Mouse (Mus musculus) spleen, adult 2 months (tissue): ENCODE results near the gene Ppt1. TPM values are rescaled to one million over a fixed set of nuclear protein-coding genes. Genes with fewer than 3 reads are reported as not detected.

Experiments
- DNase-seq, 2 experiments: peaks; one replicate each; pipeline versions ENCODE4 v3.0.0 to v3.0.0-alpha.2; 2012 to 2021; ENCODE audit warnings: low spot score in 2 of 2, low read depth in 1 of 2
- H3K27ac ChIP-seq: fragments of 200-500 bp; 2 replicates; pipeline ENCODE4 v1.5.1; 2012; ENCODE audit warnings: low read length, inconsistent platforms; ENCODE audit not compliant: insufficient read depth
- H3K27me3 ChIP-seq: fragments of 200-500 bp; 2 replicates; pipeline ENCODE4 v1.6.1; 2012; ENCODE audit warnings: mild to moderate bottlenecking, moderate library complexity, low read length, inconsistent platforms; ENCODE audit not compliant: control insufficient read depth, insufficient read depth
- H3K36me3 ChIP-seq: fragments of 200-500 bp; 2 replicates; pipeline ENCODE4 v1.6.1; 2012; ENCODE audit warnings: mild to moderate bottlenecking, low read length, inconsistent platforms; ENCODE audit not compliant: control insufficient read depth, insufficient read depth
- H3K4me1 ChIP-seq: fragments of 200-500 bp; 2 replicates; pipeline ENCODE4 v1.6.1; 2011; ENCODE audit warnings: inconsistent platforms; ENCODE audit not compliant: control insufficient read depth, insufficient read depth, insufficient read length
- H3K4me3 ChIP-seq: fragments of 200-500 bp; 2 replicates; pipeline ENCODE4 v1.5.1; 2011; ENCODE audit warnings: mild to moderate bottlenecking, inconsistent platforms; ENCODE audit not compliant: insufficient read depth, insufficient read length; ENCODE audit errors: extremely low read depth
- CTCF ChIP-seq: fragments of 200-500 bp; IDR thresholded peaks from 2 replicates; pipeline ENCODE4 v1.5.1; 2011; ENCODE audit warnings: mild to moderate bottlenecking, inconsistent platforms; ENCODE audit not compliant: insufficient read depth, insufficient read length, insufficient replicate concordance; ENCODE audit errors: extremely low read depth
- POLR2A ChIP-seq: fragments of 200-500 bp; IDR thresholded peaks from 2 replicates; pipeline ENCODE4 v1.6.1; 2011; ENCODE audit warnings: low read depth, low read length, inconsistent platforms
- WGBS: fragments of 180-500 bp; shearing (Covaris S2); methylation state at CpG from one replicate; pipeline ENCODE4 v1.1.7; 2018; 5-methylcytosine and 5-hydroxymethylcytosine counted together
- polyA plus RNA-seq: library from polyadenylated mRNA; depleted of rRNA; stranded (reverse); fragments of >200 nt; gene quantifications from 2 replicates; pipeline ENCODE4 v1.2.3, GENCODE M21; 2012

The Ppt1 gene
- polyA plus RNA-seq, 1 experiment, result 44.3 TPM

GRCm38 (mm10) chr4:122827651-122828050 lies 8.4 kb upstream of the Ppt1 start:
- Histone ChIP-seq H3K27me3 (no peaks in the 10 kb centered on the region), H3K36me3 (no peaks in the 10 kb centered on the region), H3K4me1 (no peaks in the 10 kb centered on the region), H3K4me3 (no peak overlapping the region), H3K27ac (no peak overlapping the region)
- DNase-seq, result no peak
- TF ChIP-seq POLR2A (no peak), CTCF (no peak)

DNA sequence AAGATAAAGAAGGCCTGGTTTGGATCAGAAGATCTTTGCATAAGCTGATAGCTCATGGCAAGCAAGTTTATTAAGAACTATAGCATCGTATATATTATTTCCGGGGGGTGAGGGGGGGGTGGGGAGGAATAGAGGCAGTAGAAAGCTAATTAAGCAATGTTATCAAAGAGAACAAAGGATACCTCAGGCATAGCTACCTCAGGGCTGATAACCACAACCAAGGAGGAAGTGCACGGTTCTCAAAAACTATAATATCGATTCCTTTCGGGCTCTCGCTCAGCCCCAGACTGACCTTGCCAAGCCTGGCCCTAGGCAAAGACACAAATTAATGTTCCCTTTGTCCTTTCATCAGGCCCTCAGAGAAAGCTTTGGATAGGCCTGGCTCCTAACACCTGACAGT lies 6.7 kb upstream of the Ppt1 start:
- Histone ChIP-seq H3K36me3 (no peaks in the 10 kb centered on the region), H3K4me1 (no peaks in the 10 kb centered on the region), H3K4me3 (no peak overlapping the region), H3K27me3 (no peaks in the 10 kb centered on the region), H3K27ac (no peak overlapping the region)
- no peak for TF ChIP-seq POLR2A
- no peak for TF ChIP-seq CTCF
- no peak for DNase-seq
- WGBS, result 63% methylated on average over 6 of the region's 6 CpGs

DNA sequence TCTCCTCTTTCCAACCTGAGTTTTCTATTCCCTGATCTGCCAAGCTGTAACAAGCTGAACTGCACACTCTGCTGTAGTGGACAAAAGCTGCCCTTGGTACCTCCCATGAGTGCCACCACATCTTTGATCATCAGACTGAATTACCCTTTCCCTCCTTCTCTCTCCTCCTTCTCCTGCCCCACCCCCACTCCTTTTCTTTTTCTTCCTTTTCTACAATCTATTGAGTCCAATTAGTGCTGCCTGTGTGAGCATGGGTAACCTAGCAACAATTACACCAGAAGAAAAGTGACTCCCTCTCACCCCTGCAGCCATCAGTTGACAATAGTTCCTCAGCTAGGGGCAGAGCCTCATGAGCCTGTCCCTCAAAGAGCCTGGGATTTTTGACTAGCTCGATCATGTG lies 4.2 kb upstream of the Ppt1 start:
- H3K36me3 ChIP-seq, result no peaks in the 10 kb centered on the region
- no peaks in the 10 kb centered on the region for H3K27me3 ChIP-seq
- H3K27ac ChIP-seq, result no peak overlapping the region

DNA sequence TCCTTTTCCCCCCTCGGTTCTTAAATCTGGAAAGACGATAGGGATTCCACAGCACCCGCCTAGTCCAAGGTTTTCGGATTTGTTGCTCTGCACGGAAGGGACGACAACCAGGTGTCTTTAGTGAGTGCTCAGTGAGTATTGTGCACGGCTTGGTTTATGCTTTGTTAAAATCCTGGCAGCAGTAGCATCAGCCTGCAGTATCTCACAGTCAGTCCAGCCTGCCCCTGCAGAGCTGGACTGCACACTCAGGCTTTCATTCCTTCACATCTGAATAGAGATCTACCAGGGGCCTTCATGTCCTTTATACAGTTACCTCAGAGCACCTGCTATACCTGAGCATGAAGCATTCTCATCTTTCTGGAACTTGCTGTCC lies 347 bp downstream of the Ppt1 start:
- peak overlapping the region; percentile 84 for H3K4me3 ChIP-seq
- peaks cover 2% of the 10 kb centered on the region; the same call in 1 of the 2 replicates for H3K4me1 ChIP-seq
- 1% methylated on average over 7 of the region's 7 CpGs for WGBS
- 0 out of 2 replicates have a peak overlapping the region, but pooled peaks have one; percentile 52 for H3K27ac ChIP-seq
- H3K36me3 ChIP-seq, result 0 out of 2 replicates have a peak, but pooled peaks cover 2% of the 10 kb centered on the region
- no peak for DNase-seq
- TF ChIP-seq POLR2A (no peak), CTCF (no peak)
- H3K27me3 ChIP-seq, result no peaks in the 10 kb centered on the region

More for the DNA sequence above, 4.2 kb upstream of the Ppt1 start:
- Histone ChIP-seq H3K4me1 (no peaks in the 10 kb centered on the region), H3K4me3 (no peak overlapping the region)
- TF ChIP-seq CTCF (no peak), POLR2A (no peak)
- no peak for DNase-seq
- 76% methylated on average over 1 of the region's 1 CpGs for WGBS

- Histone ChIP-seq H3K36me3 (peaks cover 3% of the 10 kb centered on the region), H3K4me3 (no peak overlapping the region), H3K27me3 (no peaks in the 10 kb centered on the region), H3K4me1 (peaks cover 2% of the 10 kb centered on the region; the same call in 1 of the 2 replicates), H3K27ac (no peak overlapping the region)
- TF ChIP-seq POLR2A (no peak), CTCF (no peak)
- no peak for DNase-seq
- WGBS, result 77% methylated on average over 6 of the region's 6 CpGs
Observed at GRCm38 (mm10) chr4:122837180-122837730, 1.2 kb downstream of the Ppt1 start.

GRCm38 (mm10) chr4:122837994-122838393 lies 2.0 kb downstream of the Ppt1 start:
- 54% methylated on average over 2 of the region's 2 CpGs for WGBS
- H3K4me1 ChIP-seq, result peaks cover 2% of the 10 kb centered on the region; the same call in 1 of the 2 replicates
- no peaks in the 10 kb centered on the region for H3K27me3 ChIP-seq
- TF ChIP-seq POLR2A (no peak), CTCF (no peak)
- no peak overlapping the region for H3K4me3 ChIP-seq
- no peak for DNase-seq
- H3K27ac ChIP-seq, result no peak overlapping the region
- peaks cover 3% of the 10 kb centered on the region for H3K36me3 ChIP-seq

- DNase-seq, result no peak
- H3K4me3 ChIP-seq, result no peak overlapping the region
- 2% methylated on average over 1 of the region's 1 CpGs for WGBS
- peaks cover 3% of the 10 kb centered on the region for H3K36me3 ChIP-seq
- no peaks in the 10 kb centered on the region for H3K27me3 ChIP-seq
- peaks cover 2% of the 10 kb centered on the region; the same call in 1 of the 2 replicates for H3K4me1 ChIP-seq
- no peak overlapping the region for H3K27ac ChIP-seq
- no peak for TF ChIP-seq CTCF
- TF ChIP-seq POLR2A, result no peak
Observed at GRCm38 (mm10) chr4:122838416-122838815, 2.4 kb downstream of the Ppt1 start.

DNA sequence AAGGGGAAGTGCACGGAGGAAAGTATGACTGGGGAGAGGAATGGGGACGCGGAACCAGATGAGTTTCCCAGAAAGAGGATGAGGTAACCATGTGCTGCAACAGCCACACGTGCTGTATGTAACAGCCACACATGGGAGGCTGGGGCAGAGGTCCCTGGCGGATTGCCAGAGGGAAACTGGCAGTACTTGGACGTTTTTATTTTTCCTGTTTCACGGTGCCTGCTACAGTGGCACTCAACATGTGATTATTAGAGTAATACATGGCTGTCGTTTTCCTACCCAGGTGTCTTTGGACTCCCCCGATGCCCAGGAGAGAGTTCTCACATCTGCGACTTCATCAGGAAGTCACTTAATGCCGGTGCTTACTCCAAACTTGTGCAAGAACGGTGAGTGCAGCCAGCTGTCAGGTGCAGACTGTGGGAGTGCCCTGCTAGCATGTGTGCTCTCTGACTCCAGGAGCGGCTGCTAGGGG lies 12.1 kb downstream of the Ppt1 start:
- DNase-seq, result peak; percentile 31 to 49
- H3K27me3 ChIP-seq, result no peaks in the 10 kb centered on the region
- 8% methylated on average over 13 of the region's 13 CpGs for WGBS
- H3K27ac ChIP-seq, result peak overlapping the region; percentile 2; the same call in 1 of the 2 replicates
- no peak overlapping the region for H3K4me3 ChIP-seq
- H3K36me3 ChIP-seq, result peaks cover 24% of the 10 kb centered on the region
- no peak for TF ChIP-seq CTCF
- peaks cover 14% of the 10 kb centered on the region; the same call in 1 of the 2 replicates for H3K4me1 ChIP-seq
